Mouse (Mus musculus): ENCODE measurements around the gene Aoc2. TPM values are rescaled to one million over a fixed set of nuclear protein-coding genes. Genes with fewer than 3 reads are reported as not detected.
"Not testable (repeated sequence)": the region's sequence is repeated elsewhere in the genome, so short reads cannot be mapped to it uniquely, and the experiment has no call there.

Gene Aoc2
- total and polyA plus RNA-seq, 2 experiments from 2014 or later: 0.63 to 4.1 TPM

- Histone ChIP-seq H3K9ac (replicated peaks; ENCODE audit: low read length) (no peak overlapping the region), H3K4me1 (ENCODE audit: insufficient read depth, low read length) (no peaks in the 10 kb centered on the region), H3K4me2 (ENCODE audit: low read depth, low read length) (no peak overlapping the region), H3K36me3 (ENCODE audit: insufficient read depth, low read length) (peaks cover 23% of the 10 kb centered on the region; the same call in 1 of the 2 replicates), H3K4me3 (ENCODE audit: low read length) (no peak overlapping the region), H3K27ac (no peak overlapping the region), H3K27me3 (ENCODE audit: insufficient read depth, low read length) (no peaks in the 10 kb centered on the region), H3K9me3 (ENCODE audit: low read length) (no peaks in the 10 kb centered on the region)
- 44% methylated on average over 3 of the region's 3 CpGs for WGBS
- DNase-seq (ENCODE audit: low spot score) (no peak), ATAC-seq (no peak)
- no peak for TF ChIP-seq CTCF (IDR thresholded peaks at IDR 0.05; ENCODE audit: low read depth)
Observed at GRCm38 (mm10) chr11:101327311-101327710, 2.4 kb downstream of the Aoc2 start.

DNA sequence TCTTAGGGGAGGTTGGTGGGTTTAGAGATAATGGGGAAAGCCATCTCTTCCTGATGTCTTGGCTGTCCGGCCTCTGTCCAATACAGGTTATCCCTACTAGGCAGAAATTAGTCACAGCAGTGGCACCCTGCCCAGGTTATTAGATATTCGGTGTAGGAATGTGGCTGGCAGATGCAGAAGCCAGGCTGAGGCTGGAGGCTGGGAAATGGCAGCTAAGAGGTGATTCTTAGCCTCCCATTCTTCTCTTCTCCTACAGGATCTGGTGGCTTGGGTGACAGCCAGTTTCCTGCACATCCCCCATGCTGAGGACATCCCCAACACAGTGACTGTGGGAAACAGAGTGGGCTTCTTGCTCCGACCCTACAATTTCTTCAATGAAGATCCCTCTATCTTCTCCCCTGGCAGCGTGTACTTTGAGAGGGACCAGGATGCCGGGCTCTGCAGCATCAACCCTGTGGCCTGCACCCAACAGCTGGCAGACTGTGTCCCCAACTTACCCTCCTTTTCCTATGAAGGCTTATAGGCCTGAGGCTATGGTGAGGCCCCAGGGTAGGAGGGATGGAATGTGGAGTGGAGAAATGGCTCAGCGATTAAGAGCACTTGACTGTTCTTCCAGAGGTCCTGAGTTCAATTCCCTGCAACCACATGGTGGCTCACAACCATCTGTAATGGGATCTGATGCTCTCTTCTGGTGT, 4.2 kb downstream of the Aoc2 start:
- Histone ChIP-seq H3K36me3 (ENCODE audit: insufficient read depth, low read length) (peaks cover 14% of the 10 kb centered on the region; the same call in 1 of the 2 replicates), H3K9ac (replicated peaks; ENCODE audit: low read length) (no peak overlapping the region), H3K9me3 (ENCODE audit: low read length) (no peaks in the 10 kb centered on the region), H3K27me3 (ENCODE audit: insufficient read depth, low read length) (no peaks in the 10 kb centered on the region), H3K27ac (no peak overlapping the region), H3K4me3 (ENCODE audit: low read length) (no peak overlapping the region), H3K4me1 (ENCODE audit: insufficient read depth, low read length) (no peaks in the 10 kb centered on the region), H3K4me2 (ENCODE audit: low read depth, low read length) (no peak overlapping the region)
- no peak for TF ChIP-seq CTCF (IDR thresholded peaks at IDR 0.05; ENCODE audit: low read depth)
- no peak for ATAC-seq
- DNase-seq (ENCODE audit: low spot score): peak; percentile 17
- WGBS: 63% methylated on average over 6 of the region's 6 CpGs

GRCm38 (mm10) chr11:101330371-101330924, 5.6 kb downstream of the Aoc2 start, which contains the start of gene Aoc3:
Aoc3 (plus strand) TSS chr11:101330605.
- no peak within 1 kb of the TSS for H3K27ac ChIP-seq
- H3K9me3 ChIP-seq (ENCODE audit: low read length): no peaks in the 10 kb centered on the region
- TF ChIP-seq CTCF (IDR thresholded peaks at IDR 0.05; ENCODE audit: low read depth): no peak
- no peak for DNase-seq (ENCODE audit: low spot score)
- H3K27me3 ChIP-seq (ENCODE audit: insufficient read depth, low read length): no peaks in the 10 kb centered on the region
- whole genome bisulfite sequencing: 60% methylated on average over 7 of the region's 7 CpGs
- ATAC-seq: no peak
- no peak within 1 kb of the TSS for H3K9ac ChIP-seq (replicated peaks; ENCODE audit: low read length)
- H3K4me1 ChIP-seq (ENCODE audit: insufficient read depth, low read length): no peaks in the 10 kb centered on the region
- H3K4me3 ChIP-seq (ENCODE audit: low read length): no peak within 1 kb of the TSS
- no peak within 1 kb of the TSS for H3K4me2 ChIP-seq (ENCODE audit: low read depth, low read length)
- 0 out of 2 replicates have a peak, but pooled peaks cover 4% of the 10 kb centered on the region for H3K36me3 ChIP-seq (ENCODE audit: insufficient read depth, low read length)

DNA sequence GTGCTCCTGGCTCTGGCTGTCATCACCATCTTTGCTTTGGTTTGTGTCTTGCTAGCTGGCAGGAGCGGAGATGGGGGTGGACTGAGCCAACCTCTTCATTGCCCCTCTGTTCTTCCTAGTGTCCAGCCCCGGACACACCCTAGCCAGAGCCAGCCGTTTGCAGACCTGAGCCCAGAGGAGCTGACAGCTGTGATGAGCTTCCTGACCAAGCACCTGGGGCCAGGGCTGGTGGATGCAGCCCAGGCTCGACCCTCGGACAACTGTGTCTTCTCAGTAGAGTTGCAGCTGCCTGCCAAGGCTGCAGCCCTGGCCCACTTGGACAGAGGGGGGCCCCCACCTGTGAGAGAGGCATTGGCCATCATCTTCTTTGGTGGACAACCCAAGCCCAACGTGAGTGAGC, 6.1 kb downstream of the Aoc2 start:
- 78% methylated on average over 6 of the region's 6 CpGs for WGBS
- H3K36me3 ChIP-seq (ENCODE audit: insufficient read depth, low read length); H3K27me3 ChIP-seq (ENCODE audit: insufficient read depth, low read length); H3K4me1 ChIP-seq (ENCODE audit: insufficient read depth, low read length); H3K9ac ChIP-seq (replicated peaks; ENCODE audit: low read length); H3K27ac ChIP-seq; H3K9me3 ChIP-seq (ENCODE audit: low read length); H3K4me3 ChIP-seq (ENCODE audit: low read length); ATAC-seq; H3K4me2 ChIP-seq (ENCODE audit: low read depth, low read length); DNase-seq (ENCODE audit: low spot score): not testable (repeated sequence)

GRCm38 (mm10) chr11:101332537-101332936, 7.7 kb downstream of the Aoc2 start:
- H3K4me2 ChIP-seq (ENCODE audit: low read depth, low read length): no peak overlapping the region
- no peaks in the 10 kb centered on the region for H3K27me3 ChIP-seq (ENCODE audit: insufficient read depth, low read length)
- no peak overlapping the region for H3K27ac ChIP-seq
- no peaks in the 10 kb centered on the region for H3K36me3 ChIP-seq (ENCODE audit: insufficient read depth, low read length)
- no peaks in the 10 kb centered on the region for H3K9me3 ChIP-seq (ENCODE audit: low read length)
- H3K9ac ChIP-seq (replicated peaks; ENCODE audit: low read length): no peak overlapping the region
- H3K4me1 ChIP-seq (ENCODE audit: insufficient read depth, low read length): 0 out of 2 replicates have a peak, but pooled peaks cover 3% of the 10 kb centered on the region
- WGBS: 76% methylated on average over 3 of the region's 3 CpGs
- no peak for TF ChIP-seq CTCF (IDR thresholded peaks at IDR 0.05; ENCODE audit: low read depth)
- no peak for ATAC-seq
- H3K4me3 ChIP-seq (ENCODE audit: low read length): no peak overlapping the region
- no peak for DNase-seq (ENCODE audit: low spot score)

GRCm38 (mm10) chr11:101334023-101334422, 9.2 kb downstream of the Aoc2 start:
- DNase-seq (ENCODE audit: low spot score): no peak
- no peak overlapping the region for H3K4me3 ChIP-seq (ENCODE audit: low read length)
- TF ChIP-seq CTCF (IDR thresholded peaks at IDR 0.05; ENCODE audit: low read depth): no peak
- H3K27me3 ChIP-seq (ENCODE audit: insufficient read depth, low read length): no peaks in the 10 kb centered on the region
- 0 out of 2 replicates have a peak, but pooled peaks cover 3% of the 10 kb centered on the region for H3K4me1 ChIP-seq (ENCODE audit: insufficient read depth, low read length)
- no peaks in the 10 kb centered on the region for H3K36me3 ChIP-seq (ENCODE audit: insufficient read depth, low read length)
- no peak overlapping the region for H3K27ac ChIP-seq
- no peak overlapping the region for H3K4me2 ChIP-seq (ENCODE audit: low read depth, low read length)
- no peak for ATAC-seq
- no peaks in the 10 kb centered on the region for H3K9me3 ChIP-seq (ENCODE audit: low read length)
- WGBS: 24% methylated on average over 10 of the region's 10 CpGs
- no peak overlapping the region for H3K9ac ChIP-seq (replicated peaks; ENCODE audit: low read length)

DNA sequence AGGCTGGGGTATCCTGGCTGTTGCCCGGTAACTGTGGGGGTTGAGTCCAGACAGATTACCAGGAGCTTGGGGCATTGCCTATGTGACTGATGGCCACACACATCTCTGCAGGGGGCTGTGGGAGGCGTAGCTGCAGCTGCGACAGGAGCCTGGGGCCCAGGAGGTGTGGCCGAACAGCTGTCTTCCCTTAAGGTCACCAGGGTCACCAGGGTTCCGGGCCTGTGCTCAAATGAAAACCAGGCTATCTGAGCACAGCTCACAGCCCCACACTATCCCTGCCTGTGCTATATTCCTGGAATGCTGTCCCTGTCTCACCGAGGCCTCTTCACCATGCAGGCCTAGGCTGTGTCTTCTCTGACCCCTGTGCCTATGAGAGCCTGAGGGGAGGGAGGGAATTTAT, 9.7 kb downstream of the Aoc2 start:
- Histone ChIP-seq H3K4me3 (ENCODE audit: low read length) (no peak overlapping the region), H3K9me3 (ENCODE audit: low read length) (no peaks in the 10 kb centered on the region), H3K27me3 (ENCODE audit: insufficient read depth, low read length) (no peaks in the 10 kb centered on the region), H3K4me1 (ENCODE audit: insufficient read depth, low read length) (0 out of 2 replicates have a peak, but pooled peaks cover 3% of the 10 kb centered on the region), H3K36me3 (ENCODE audit: insufficient read depth, low read length) (no peaks in the 10 kb centered on the region), H3K9ac (replicated peaks; ENCODE audit: low read length) (no peak overlapping the region), H3K4me2 (ENCODE audit: low read depth, low read length) (no peak overlapping the region), H3K27ac (no peak overlapping the region)
- ATAC-seq (no peak), DNase-seq (ENCODE audit: low spot score) (no peak)
- 17% methylated on average over 6 of the region's 6 CpGs for WGBS
- no peak for TF ChIP-seq CTCF (IDR thresholded peaks at IDR 0.05; ENCODE audit: low read depth)

Data from hindbrain, postnatal 0 days (tissue).